In the genomic region with DNA sequence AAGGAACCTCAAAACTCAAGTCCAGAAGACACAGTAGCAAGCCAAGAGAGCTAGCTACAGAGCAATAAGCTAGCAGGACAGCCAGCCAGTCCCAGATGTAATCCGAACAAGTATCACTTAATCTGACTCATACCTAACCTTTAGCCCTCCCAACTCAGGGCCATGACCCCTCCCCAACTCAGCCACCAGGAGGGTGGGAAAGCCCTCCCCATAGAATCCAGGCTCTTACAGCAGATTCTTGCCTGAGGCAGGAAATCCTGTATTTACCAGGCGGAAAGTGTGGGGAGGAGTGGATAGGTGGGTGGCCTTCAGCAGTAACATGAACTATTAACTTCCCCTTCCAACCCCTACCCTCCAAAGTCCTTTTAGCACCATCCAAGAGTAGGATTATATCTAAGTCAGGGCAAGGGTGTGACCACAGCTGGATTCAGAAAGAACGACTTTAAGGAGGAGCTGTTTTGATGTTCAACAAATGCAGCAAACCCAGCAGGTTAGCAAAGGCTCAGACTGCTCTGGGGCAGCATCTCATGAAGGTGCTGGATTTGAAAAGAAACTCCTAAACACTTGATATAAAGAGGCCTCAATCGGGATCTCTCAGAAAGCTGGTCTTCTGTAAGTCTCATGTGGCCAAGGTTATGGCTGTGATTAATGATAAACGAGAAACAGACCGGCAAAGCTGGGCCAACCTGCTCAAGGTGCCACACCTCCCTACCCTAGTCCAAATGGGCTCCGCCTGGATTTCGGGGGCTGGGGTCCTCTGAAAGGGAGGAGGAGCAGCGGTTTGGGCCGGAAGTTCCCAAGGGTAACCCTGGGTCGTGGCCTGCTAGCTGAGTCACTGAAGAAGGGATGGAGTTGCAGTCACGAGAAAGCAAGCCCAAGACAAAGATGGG, we compare ENCODE assay signal across 8 mouse cellular contexts. TPM values are rescaled to one million over a fixed set of nuclear protein-coding genes. Genes with fewer than 3 reads are reported as not detected.
DNase-seq lines count a peak whose midpoint lies in the region; ATAC-seq lines count a peak whose summit lies in the region.

Rnd2 (plus strand) TSS at position 789 of the 890 bp plus-strand sequence.

- 7% methylated on average over 12 of the region's 12 CpGs for WGBS in large intestine, adult 2 months

- peak; percentile 13 for ATAC-seq in granulocyte monocyte progenitor cell, adult 5-6 weeks (replicated peaks; ENCODE audit: poor library complexity, severe bottlenecking)

- DNase-seq in layer of hippocampus, adult 18-20 months (ENCODE audit: low spot score in 2 of 2) = no peak
- DNase-seq in layer of hippocampus, adult 11-12 months (ENCODE audit: low spot score) = no peak
- peak; percentile 67 to 83 for DNase-seq in adrenal gland, adult (ENCODE audit: inconsistent age in 2 of 2, low spot score in 1 of 2)
- DNase-seq in large intestine, adult 2 months (ENCODE audit: low read depth, low spot score) = no peak
- peak; percentile 59 for DNase-seq in lung, postnatal 14 days
- DNase-seq in right cerebral cortex, postnatal 4 days = no peak
- no peak for DNase-seq in thymus, adult 18-20 months

RNA-seq across cellular contexts. Expression of gene Rnd2, which starts in this region (rescaled TPM):
- total RNA-seq in layer of hippocampus, adult 18-20 months (2021) = 100 to 1,000 TPM; 111 to 120 TPM
- 1.4 and 3.0 TPM in 2 replicates for total RNA-seq in granulocyte monocyte progenitor cell, adult 5-6 weeks (2014; fragmentation: Nextera tagmentation)
- total RNA-seq in granulocyte monocyte progenitor cell, adult 5-6 weeks (2017) = 0.52 and 2.2 TPM in 2 replicates
- 13.4 and 20.2 TPM in 2 replicates for polyA plus RNA-seq in large intestine, adult 2 months (2012; rRNA removed)

Comparison
In these comparisons a context has a peak if more than half of its experiments do, and no peak if none do; other contexts are left out.
1. RNA of gene Rnd2 (total RNA-seq): 111 to 120 TPM in layer of hippocampus, adult 18-20 months; 0.52 to 3.0 TPM in granulocyte monocyte progenitor cell, adult 5-6 weeks; every median in the first group is over 10 times any median in the second.
2. DNase-seq: peak in adrenal gland, adult (2 of 2) and lung, postnatal 14 days (single experiment); none in layer of hippocampus, adult 18-20 months (0 of 2), layer of hippocampus, adult 11-12 months (single experiment), large intestine, adult 2 months (single experiment), right cerebral cortex, postnatal 4 days (single experiment) and thymus, adult 18-20 months (0 of 2).